Mouse (Mus musculus): ENCODE measurements around the gene Taok1. TPM values are rescaled to one million over a fixed set of nuclear protein-coding genes. Genes with fewer than 3 reads are reported as not detected.

The Taok1 gene
- total and polyA plus RNA-seq, 2 experiments from 2014 or later, result 14.2 to 35.9 TPM

- Histone ChIP-seq H3K36me3 (replicated peaks; ENCODE audit: control insufficient read depth, insufficient read depth, low read length) (peaks cover 54% of the 10 kb centered on the region), H3K4me2 (ENCODE audit: low read depth, low read length) (no peak overlapping the region)
Observed at GRCm38 (mm10) chr11:77506273-77506672, 101.3 kb downstream of the Taok1 start.

GRCm38 (mm10) chr11:77505291-77505980 is 102.2 kb downstream of the Taok1 start:
- H3K27ac ChIP-seq (ENCODE audit: low read depth), result no peak overlapping the region
- TF ChIP-seq EP300 (IDR thresholded peaks at IDR 0.05; ENCODE audit: low read depth) (no peak), CTCF (IDR thresholded peaks at IDR 0.05; ENCODE audit: low read depth) (no peak)
- H3K9me3 ChIP-seq (replicated peaks; ENCODE audit: control insufficient read depth, low read length), result no peaks in the 10 kb centered on the region
- no peak overlapping the region for H3K9ac ChIP-seq (replicated peaks; ENCODE audit: low read depth, low read length)
- peaks cover 59% of the 10 kb centered on the region for H3K36me3 ChIP-seq (replicated peaks; ENCODE audit: control insufficient read depth, insufficient read depth, low read length)
- H3K4me3 ChIP-seq (ENCODE audit: low read depth, low read length), result no peak overlapping the region
- H3K27me3 ChIP-seq (ENCODE audit: control insufficient read depth, insufficient read depth, low read length), result no peaks in the 10 kb centered on the region
- WGBS, result 84% methylated on average over 22 of the region's 22 CpGs
- 0 out of 2 replicates have a peak, but pooled peaks cover 8% of the 10 kb centered on the region for H3K4me1 ChIP-seq (ENCODE audit: control insufficient read depth, insufficient read depth)
- ATAC-seq (ENCODE audit: insufficient read depth, low read depth) (no peak), DNase-seq (ENCODE audit: low spot score) (no peak)
- no peak overlapping the region for H3K4me2 ChIP-seq (ENCODE audit: low read depth, low read length)

More at GRCm38 (mm10) chr11:77506273-77506672, 101.3 kb downstream of the Taok1 start:
- ATAC-seq (ENCODE audit: insufficient read depth, low read depth) (no peak), DNase-seq (ENCODE audit: low spot score) (no peak)
- Histone ChIP-seq H3K27ac (ENCODE audit: low read depth) (no peak overlapping the region), H3K4me3 (ENCODE audit: low read depth, low read length) (no peak overlapping the region), H3K9ac (replicated peaks; ENCODE audit: low read depth, low read length) (no peak overlapping the region), H3K9me3 (replicated peaks; ENCODE audit: control insufficient read depth, low read length) (no peaks in the 10 kb centered on the region), H3K4me1 (ENCODE audit: control insufficient read depth, insufficient read depth) (0 out of 2 replicates have a peak, but pooled peaks cover 8% of the 10 kb centered on the region), H3K27me3 (ENCODE audit: control insufficient read depth, insufficient read depth, low read length) (no peaks in the 10 kb centered on the region)
- WGBS, result 80% methylated on average over 14 of the region's 14 CpGs
- TF ChIP-seq EP300 (IDR thresholded peaks at IDR 0.05; ENCODE audit: low read depth), result no peak
- no peak for TF ChIP-seq CTCF (IDR thresholded peaks at IDR 0.05; ENCODE audit: low read depth)

GRCm38 (mm10) chr11:77504377-77504776 is 103.2 kb downstream of the Taok1 start:
- no peaks in the 10 kb centered on the region for H3K9me3 ChIP-seq (replicated peaks; ENCODE audit: control insufficient read depth, low read length)
- no peak overlapping the region for H3K4me2 ChIP-seq (ENCODE audit: low read depth, low read length)
- WGBS, result 94% methylated on average over 19 of the region's 19 CpGs
- no peak overlapping the region for H3K27ac ChIP-seq (ENCODE audit: low read depth)
- ATAC-seq (ENCODE audit: insufficient read depth, low read depth) (no peak), DNase-seq (ENCODE audit: low spot score) (no peak)
- peaks cover 70% of the 10 kb centered on the region for H3K36me3 ChIP-seq (replicated peaks; ENCODE audit: control insufficient read depth, insufficient read depth, low read length)
- H3K4me3 ChIP-seq (ENCODE audit: low read depth, low read length), result no peak overlapping the region
- TF ChIP-seq CTCF (IDR thresholded peaks at IDR 0.05; ENCODE audit: low read depth) (no peak), EP300 (IDR thresholded peaks at IDR 0.05; ENCODE audit: low read depth) (no peak)
- no peak overlapping the region for H3K9ac ChIP-seq (replicated peaks; ENCODE audit: low read depth, low read length)
- H3K27me3 ChIP-seq (ENCODE audit: control insufficient read depth, insufficient read depth, low read length), result no peaks in the 10 kb centered on the region
- 0 out of 2 replicates have a peak, but pooled peaks cover 8% of the 10 kb centered on the region for H3K4me1 ChIP-seq (ENCODE audit: control insufficient read depth, insufficient read depth)

- H3K27ac ChIP-seq (ENCODE audit: low read depth), result no peak overlapping the region
Observed at GRCm38 (mm10) chr11:77503511-77503910, 104.1 kb downstream of the Taok1 start.

GRCm38 (mm10) chr11:77502481-77502880 is 105.1 kb downstream of the Taok1 start:
- no peak for DNase-seq (ENCODE audit: low spot score)
- Histone ChIP-seq H3K4me3 (ENCODE audit: low read depth, low read length) (no peak overlapping the region), H3K4me2 (ENCODE audit: low read depth, low read length) (no peak overlapping the region), H3K4me1 (ENCODE audit: control insufficient read depth, insufficient read depth) (peaks cover 14% of the 10 kb centered on the region), H3K36me3 (replicated peaks; ENCODE audit: control insufficient read depth, insufficient read depth, low read length) (peaks cover 75% of the 10 kb centered on the region), H3K27me3 (ENCODE audit: control insufficient read depth, insufficient read depth, low read length) (no peaks in the 10 kb centered on the region), H3K9me3 (replicated peaks; ENCODE audit: control insufficient read depth, low read length) (no peaks in the 10 kb centered on the region), H3K9ac (replicated peaks; ENCODE audit: low read depth, low read length) (no peak overlapping the region), H3K27ac (ENCODE audit: low read depth) (no peak overlapping the region)
- no peak for TF ChIP-seq CTCF (IDR thresholded peaks at IDR 0.05; ENCODE audit: low read depth)
- no peak for TF ChIP-seq EP300 (IDR thresholded peaks at IDR 0.05; ENCODE audit: low read depth)
- 67% methylated on average over 6 of the region's 6 CpGs for whole genome bisulfite sequencing
- no peak for ATAC-seq (ENCODE audit: insufficient read depth, low read depth)

More at GRCm38 (mm10) chr11:77503511-77503910, 104.1 kb downstream of the Taok1 start:
- DNase-seq (ENCODE audit: low spot score) (no peak), ATAC-seq (ENCODE audit: insufficient read depth, low read depth) (0 out of 2 replicates have a peak, but pooled peaks have one; percentile 18)
- Histone ChIP-seq H3K4me3 (ENCODE audit: low read depth, low read length) (no peak overlapping the region), H3K4me2 (ENCODE audit: low read depth, low read length) (no peak overlapping the region), H3K27me3 (ENCODE audit: control insufficient read depth, insufficient read depth, low read length) (no peaks in the 10 kb centered on the region), H3K36me3 (replicated peaks; ENCODE audit: control insufficient read depth, insufficient read depth, low read length) (peaks cover 75% of the 10 kb centered on the region), H3K4me1 (ENCODE audit: control insufficient read depth, insufficient read depth) (peaks cover 7% of the 10 kb centered on the region), H3K9ac (replicated peaks; ENCODE audit: low read depth, low read length) (no peak overlapping the region), H3K9me3 (replicated peaks; ENCODE audit: control insufficient read depth, low read length) (no peaks in the 10 kb centered on the region)
- TF ChIP-seq CTCF (IDR thresholded peaks at IDR 0.05; ENCODE audit: low read depth) (no peak), EP300 (IDR thresholded peaks at IDR 0.05; ENCODE audit: low read depth) (no peak)
- WGBS, result 59% methylated on average over 3 of the region's 3 CpGs

All from heart, postnatal 0 days (tissue).